Mouse (Mus musculus): ENCODE data around the gene Acr.

- TF ChIP-seq POLR2A (IDR thresholded peaks at IDR 0.05; ENCODE audit: low read depth, low read length), result no peak
- no peak for TF ChIP-seq CTCF (IDR thresholded peaks at IDR 0.05; ENCODE audit: extremely low read depth, insufficient read length, insufficient replicate concordance, low read depth, low read length)
These were observed 34.3 kb upstream of the Acr start for GRCm38 (mm10) chr15:89533843-89534207.
